Mouse (Mus musculus): ENCODE results near the gene Ccl1.
A peak's percentile ranks its signal among the peaks of the same experiment; 100 is the strongest.

Ccl1 gene

GRCm38 (mm10) chr11:82235551-82236207 lies 69.8 kb downstream of the Ccl1 start:
- Histone ChIP-seq H3K4me1 (replicated peaks; ENCODE audit: low read depth, low read length) (peaks cover 9% of the 10 kb centered on the region; the same call in 1 of the 2 replicates), H3K9me3 (ENCODE audit: low read length) (no peaks in the 10 kb centered on the region), H3K4me3 (replicated peaks; ENCODE audit: low read length) (no peak overlapping the region), H3K27me3 (ENCODE audit: insufficient read depth, low read length) (0 out of 2 replicates have a peak, but pooled peaks cover 3% of the 10 kb centered on the region), H3K36me3 (ENCODE audit: insufficient read depth, low read length) (no peaks in the 10 kb centered on the region)
- peak; percentile 67 for TF ChIP-seq CTCF (conservative IDR thresholded peaks at IDR 0.05; ENCODE audit: low read length)
- TF ChIP-seq POU5F1 (IDR thresholded peaks at IDR 0.05; ENCODE audit: borderline replicate concordance, low read length) = no peak

- peaks cover 11% of the 10 kb centered on the region; the same call in 1 of the 2 replicates for H3K27me3 ChIP-seq (ENCODE audit: insufficient read depth, low read length)
- TF ChIP-seq CTCF (conservative IDR thresholded peaks at IDR 0.05; ENCODE audit: low read length) (no peak), POU5F1 (IDR thresholded peaks at IDR 0.05; ENCODE audit: borderline replicate concordance, low read length) (no peak), NANOG (IDR thresholded peaks at IDR 0.05; ENCODE audit: borderline replicate concordance, low read length) (no peak)
- peaks cover 9% of the 10 kb centered on the region; the same call in 1 of the 2 replicates for H3K4me1 ChIP-seq (replicated peaks; ENCODE audit: low read depth, low read length)
- no peak overlapping the region for H3K4me3 ChIP-seq (replicated peaks; ENCODE audit: low read length)
- no peaks in the 10 kb centered on the region for H3K9me3 ChIP-seq (ENCODE audit: low read length)
- H3K36me3 ChIP-seq (ENCODE audit: insufficient read depth, low read length) = no peaks in the 10 kb centered on the region
Observed at GRCm38 (mm10) chr11:82233991-82234390, 71.5 kb downstream of the Ccl1 start.

DNA sequence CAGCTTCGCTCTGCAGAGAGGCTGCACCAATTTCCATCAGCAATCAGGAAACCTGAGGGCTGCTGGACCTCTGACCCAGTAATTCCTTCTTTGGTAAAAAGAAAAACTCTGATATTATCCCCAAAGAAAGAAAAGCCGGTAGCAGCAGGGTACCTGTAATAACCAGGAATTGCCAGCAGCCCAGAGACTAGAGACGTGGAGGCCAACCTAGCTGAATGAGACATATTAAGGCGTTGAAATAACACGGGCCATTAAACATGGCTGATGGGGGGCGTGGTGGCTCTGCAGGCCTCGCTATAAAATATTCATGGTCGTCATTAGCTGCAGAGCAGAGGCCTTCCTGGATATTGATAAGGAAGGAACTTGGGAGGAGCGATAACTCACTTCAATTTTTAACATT lies 78.5 kb downstream of the Ccl1 start:
- no peaks in the 10 kb centered on the region for H3K36me3 ChIP-seq (ENCODE audit: insufficient read depth, low read length)
- H3K4me3 ChIP-seq (replicated peaks; ENCODE audit: low read length) = no peak overlapping the region
- no peak for TF ChIP-seq NANOG (IDR thresholded peaks at IDR 0.05; ENCODE audit: borderline replicate concordance, low read length)
- TF ChIP-seq POU5F1 (IDR thresholded peaks at IDR 0.05; ENCODE audit: borderline replicate concordance, low read length) = no peak
- no peak for TF ChIP-seq CTCF (conservative IDR thresholded peaks at IDR 0.05; ENCODE audit: low read length)

GRCm38 (mm10) chr11:82225936-82226335 lies 79.6 kb downstream of the Ccl1 start:
- H3K36me3 ChIP-seq (ENCODE audit: insufficient read depth, low read length) = no peaks in the 10 kb centered on the region
- no peak for TF ChIP-seq POU5F1 (IDR thresholded peaks at IDR 0.05; ENCODE audit: borderline replicate concordance, low read length)
- TF ChIP-seq CTCF (conservative IDR thresholded peaks at IDR 0.05; ENCODE audit: low read length) = no peak
- TF ChIP-seq NANOG (IDR thresholded peaks at IDR 0.05; ENCODE audit: borderline replicate concordance, low read length) = no peak
- H3K27me3 ChIP-seq (ENCODE audit: insufficient read depth, low read length) = peaks cover 13% of the 10 kb centered on the region; the same call in 1 of the 2 replicates
- H3K4me1 ChIP-seq (replicated peaks; ENCODE audit: low read depth, low read length) = no peaks in the 10 kb centered on the region
- H3K4me3 ChIP-seq (replicated peaks; ENCODE audit: low read length) = no peak overlapping the region
- no peaks in the 10 kb centered on the region for H3K9me3 ChIP-seq (ENCODE audit: low read length)

More for the DNA sequence above, 78.5 kb downstream of the Ccl1 start:
- Histone ChIP-seq H3K4me1 (replicated peaks; ENCODE audit: low read depth, low read length) (no peaks in the 10 kb centered on the region), H3K27me3 (ENCODE audit: insufficient read depth, low read length) (peaks cover 13% of the 10 kb centered on the region; the same call in 1 of the 2 replicates), H3K9me3 (ENCODE audit: low read length) (no peaks in the 10 kb centered on the region)

GRCm38 (mm10) chr11:82216531-82216930 lies 89.0 kb downstream of the Ccl1 start:
- TF ChIP-seq NANOG (IDR thresholded peaks at IDR 0.05; ENCODE audit: borderline replicate concordance, low read length) = no peak
- Histone ChIP-seq H3K27me3 (ENCODE audit: insufficient read depth, low read length) (no peaks in the 10 kb centered on the region), H3K36me3 (ENCODE audit: insufficient read depth, low read length) (no peaks in the 10 kb centered on the region), H3K9me3 (ENCODE audit: low read length) (no peaks in the 10 kb centered on the region), H3K4me3 (replicated peaks; ENCODE audit: low read length) (no peak overlapping the region), H3K4me1 (replicated peaks; ENCODE audit: low read depth, low read length) (no peaks in the 10 kb centered on the region)

DNA sequence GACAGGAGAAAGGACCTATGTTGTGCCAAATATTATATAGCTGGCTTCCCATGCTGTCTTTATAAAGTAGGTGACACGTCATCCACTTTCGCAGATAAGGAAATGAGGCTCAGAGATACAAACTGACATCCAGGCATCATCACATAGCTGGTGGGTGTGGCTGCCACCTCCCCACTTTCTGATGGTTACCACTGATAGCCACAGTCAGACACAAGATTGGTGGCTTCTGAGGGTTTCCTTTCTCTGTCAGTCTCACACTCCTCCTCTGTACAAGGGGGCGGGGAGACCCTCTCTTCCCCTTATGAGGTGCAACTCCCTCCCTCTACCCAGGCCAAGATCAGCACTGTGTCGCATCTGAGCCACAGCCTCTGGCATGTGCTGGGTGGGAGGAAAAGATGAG lies 91.1 kb downstream of the Ccl1 start:
- Histone ChIP-seq H3K36me3 (ENCODE audit: insufficient read depth, low read length) (no peaks in the 10 kb centered on the region), H3K9me3 (ENCODE audit: low read length) (no peaks in the 10 kb centered on the region), H3K27me3 (ENCODE audit: insufficient read depth, low read length) (peaks cover 3% of the 10 kb centered on the region; the same call in 1 of the 2 replicates), H3K4me1 (replicated peaks; ENCODE audit: low read depth, low read length) (no peaks in the 10 kb centered on the region), H3K4me3 (replicated peaks; ENCODE audit: low read length) (no peak overlapping the region)
- no peak for TF ChIP-seq POU5F1 (IDR thresholded peaks at IDR 0.05; ENCODE audit: borderline replicate concordance, low read length)
- TF ChIP-seq CTCF (conservative IDR thresholded peaks at IDR 0.05; ENCODE audit: low read length) = no peak

GRCm38 (mm10) chr11:82206960-82207488 lies 98.5 kb downstream of the Ccl1 start:
- TF ChIP-seq NANOG (IDR thresholded peaks at IDR 0.05; ENCODE audit: borderline replicate concordance, low read length) = no peak
- no peak for TF ChIP-seq POU5F1 (IDR thresholded peaks at IDR 0.05; ENCODE audit: borderline replicate concordance, low read length)
- no peak for TF ChIP-seq CTCF (conservative IDR thresholded peaks at IDR 0.05; ENCODE audit: low read length)
- no peaks in the 10 kb centered on the region for H3K36me3 ChIP-seq (ENCODE audit: insufficient read depth, low read length)

DNA sequence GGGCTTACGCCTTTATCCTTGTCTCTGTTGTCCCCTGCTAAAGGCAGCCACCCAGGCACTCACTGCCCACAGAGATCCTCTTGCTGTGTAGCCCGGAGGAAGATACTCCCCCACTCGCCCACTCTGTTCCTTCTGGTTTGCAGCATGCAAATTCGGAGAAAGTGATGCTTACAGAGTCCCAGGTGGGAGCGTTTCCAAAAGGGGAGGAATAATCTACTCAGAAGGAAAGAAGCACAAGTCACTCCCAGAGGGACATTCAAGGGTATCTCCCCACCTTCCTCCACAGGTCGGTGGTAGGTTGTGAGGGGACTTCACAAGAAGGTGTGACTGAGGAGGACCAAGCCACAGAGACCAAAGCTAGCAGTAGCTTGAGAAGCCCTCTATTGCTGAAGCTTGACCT lies 100.3 kb downstream of the Ccl1 start:
- Histone ChIP-seq H3K9me3 (ENCODE audit: low read length) (no peaks in the 10 kb centered on the region), H3K4me3 (replicated peaks; ENCODE audit: low read length) (no peak overlapping the region), H3K4me1 (replicated peaks; ENCODE audit: low read depth, low read length) (peaks cover 23% of the 10 kb centered on the region), H3K27me3 (ENCODE audit: insufficient read depth, low read length) (peaks cover 4% of the 10 kb centered on the region; the same call in 1 of the 2 replicates), H3K36me3 (ENCODE audit: insufficient read depth, low read length) (no peaks in the 10 kb centered on the region)
- no peak for TF ChIP-seq CTCF (conservative IDR thresholded peaks at IDR 0.05; ENCODE audit: low read length)
- no peak for TF ChIP-seq POU5F1 (IDR thresholded peaks at IDR 0.05; ENCODE audit: borderline replicate concordance, low read length)
- TF ChIP-seq NANOG (IDR thresholded peaks at IDR 0.05; ENCODE audit: borderline replicate concordance, low read length) = no peak

More at GRCm38 (mm10) chr11:82206960-82207488, 98.5 kb downstream of the Ccl1 start:
- no peak overlapping the region for H3K4me3 ChIP-seq (replicated peaks; ENCODE audit: low read length)
- peaks cover 6% of the 10 kb centered on the region for H3K27me3 ChIP-seq (ENCODE audit: insufficient read depth, low read length)
- H3K9me3 ChIP-seq (ENCODE audit: low read length) = no peaks in the 10 kb centered on the region
- peaks cover 23% of the 10 kb centered on the region for H3K4me1 ChIP-seq (replicated peaks; ENCODE audit: low read depth, low read length)

DNA sequence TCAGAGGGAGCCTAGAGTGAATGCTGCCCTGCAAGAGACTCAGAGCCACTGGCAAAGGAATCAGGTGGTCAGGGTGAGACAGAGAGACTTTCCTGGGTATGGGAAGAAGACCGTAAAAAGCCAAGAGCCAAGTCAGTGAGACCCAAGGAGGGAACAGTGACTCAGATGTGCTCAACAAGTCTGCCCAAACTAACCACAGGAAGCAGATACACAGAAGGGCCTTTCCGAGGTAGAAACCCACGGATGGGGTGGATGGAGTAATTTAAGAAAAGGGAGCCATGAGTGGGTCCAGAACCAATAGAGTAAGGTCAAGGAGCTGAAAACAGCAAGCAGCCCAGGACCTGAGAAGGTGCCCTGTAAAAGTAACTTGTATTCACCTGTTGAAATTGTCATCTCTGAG lies 101.8 kb downstream of the Ccl1 start:
- no peaks in the 10 kb centered on the region for H3K36me3 ChIP-seq (ENCODE audit: insufficient read depth, low read length)
- peaks cover 23% of the 10 kb centered on the region for H3K4me1 ChIP-seq (replicated peaks; ENCODE audit: low read depth, low read length)
- no peak overlapping the region for H3K4me3 ChIP-seq (replicated peaks; ENCODE audit: low read length)
- no peaks in the 10 kb centered on the region for H3K9me3 ChIP-seq (ENCODE audit: low read length)
- TF ChIP-seq NANOG (IDR thresholded peaks at IDR 0.05; ENCODE audit: borderline replicate concordance, low read length) (no peak), POU5F1 (IDR thresholded peaks at IDR 0.05; ENCODE audit: borderline replicate concordance, low read length) (no peak), CTCF (conservative IDR thresholded peaks at IDR 0.05; ENCODE audit: low read length) (no peak)
- H3K27me3 ChIP-seq (ENCODE audit: insufficient read depth, low read length) = no peaks in the 10 kb centered on the region; the same call in 1 of the 2 replicates
